Mouse (Mus musculus): ENCODE measurements at regions not wholly inside any gene's neighbourhood (a gene's known extent, or its start where the extent isn't known, plus 50 kb on each side); places are given as distances from the start of the nearest gene placed in this dataset.

DNA sequence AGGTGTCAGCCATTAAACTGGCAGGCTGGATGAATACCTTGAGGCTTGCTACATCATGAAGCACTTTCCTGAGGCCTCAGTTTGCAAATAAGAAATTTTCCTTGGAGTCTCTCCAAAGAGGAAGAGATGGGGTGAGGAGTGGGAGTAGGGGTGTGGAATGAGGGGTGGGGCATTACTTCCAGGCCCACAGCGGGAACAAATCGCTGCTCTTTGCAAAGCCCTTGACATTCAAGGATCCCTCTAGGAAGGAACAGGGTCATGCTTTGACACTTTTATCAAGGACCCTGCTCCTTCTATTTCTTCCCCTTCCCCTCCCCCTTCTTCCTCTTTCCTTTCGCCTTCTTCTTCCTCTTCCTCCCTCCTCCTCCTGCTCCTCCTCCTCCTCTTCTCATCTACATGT, 193.2 kb downstream of the Mex3b start:
- TF ChIP-seq MYOD1 (IDR thresholded peaks at IDR 0.05; ENCODE audit: control insufficient read depth, insufficient read length, low read depth) (no peak), USF1 (IDR thresholded peaks at IDR 0.05; ENCODE audit: low read depth) (no peak), CTCF (IDR thresholded peaks at IDR 0.05; ENCODE audit: control insufficient read depth, insufficient read depth, insufficient read length) (no peak), MAX (IDR thresholded peaks at IDR 0.05) (no peak), MYOG (IDR thresholded peaks at IDR 0.05; ENCODE audit: control insufficient read depth, extremely low read depth, insufficient read length) (no peak), CEBPB (IDR thresholded peaks at IDR 0.05; ENCODE audit: low read depth) (no peak), FOSL1 (IDR thresholded peaks at IDR 0.05; ENCODE audit: insufficient read depth, low read length, poor library complexity, severe bottlenecking) (no peak)
- H3K79me2 ChIP-seq (ENCODE audit: control insufficient read depth, insufficient read depth) = no peaks in the 10 kb centered on the region
- H3K27me3 ChIP-seq (ENCODE audit: control insufficient read depth, insufficient read depth, insufficient read length) = no peaks in the 10 kb centered on the region
- H3K4me3 ChIP-seq (ENCODE audit: insufficient read depth, poor library complexity, severe bottlenecking) = no peak overlapping the region
- H3K36me3 ChIP-seq (ENCODE audit: control insufficient read depth, insufficient read depth) = no peaks in the 10 kb centered on the region
- H3K79me3 ChIP-seq (ENCODE audit: low read depth) = no peaks in the 10 kb centered on the region
- no peak overlapping the region for H3ac ChIP-seq (ENCODE audit: control insufficient read depth, insufficient read length, low read depth)

- Histone ChIP-seq H3K79me3 (ENCODE audit: low read depth) (no peaks in the 10 kb centered on the region), H3K27me3 (ENCODE audit: control insufficient read depth, insufficient read depth, insufficient read length) (no peaks in the 10 kb centered on the region), H3K36me3 (ENCODE audit: control insufficient read depth, insufficient read depth) (no peaks in the 10 kb centered on the region), H3K79me2 (ENCODE audit: control insufficient read depth, insufficient read depth) (no peaks in the 10 kb centered on the region), H3K4me3 (ENCODE audit: insufficient read depth, poor library complexity, severe bottlenecking) (no peak overlapping the region), H3ac (ENCODE audit: control insufficient read depth, insufficient read length, low read depth) (no peak overlapping the region)
- TF ChIP-seq FOSL1 (IDR thresholded peaks at IDR 0.05; ENCODE audit: insufficient read depth, low read length, poor library complexity, severe bottlenecking) = no peak
- TF ChIP-seq MYOG (IDR thresholded peaks at IDR 0.05; ENCODE audit: control insufficient read depth, extremely low read depth, insufficient read length) = no peak
- no peak for TF ChIP-seq MYOD1 (IDR thresholded peaks at IDR 0.05; ENCODE audit: control insufficient read depth, insufficient read length, low read depth)
- no peak for TF ChIP-seq CEBPB (IDR thresholded peaks at IDR 0.05; ENCODE audit: low read depth)
- no peak for TF ChIP-seq CTCF (IDR thresholded peaks at IDR 0.05; ENCODE audit: control insufficient read depth, insufficient read depth, insufficient read length)
- no peak for TF ChIP-seq MAX (IDR thresholded peaks at IDR 0.05)
- TF ChIP-seq USF1 (IDR thresholded peaks at IDR 0.05; ENCODE audit: low read depth) = no peak
Observed at GRCm38 (mm10) chr7:83060733-83061132, 193.6 kb downstream of the Mex3b start.

GRCm38 (mm10) chr7:83061197-83061893, 194.2 kb downstream of the Mex3b start:
- Histone ChIP-seq H3K79me2 (ENCODE audit: control insufficient read depth, insufficient read depth) (no peaks in the 10 kb centered on the region), H3ac (ENCODE audit: control insufficient read depth, insufficient read length, low read depth) (no peak overlapping the region), H3K36me3 (ENCODE audit: control insufficient read depth, insufficient read depth) (no peaks in the 10 kb centered on the region), H3K79me3 (ENCODE audit: low read depth) (no peaks in the 10 kb centered on the region), H3K4me3 (ENCODE audit: insufficient read depth, poor library complexity, severe bottlenecking) (no peak overlapping the region), H3K27me3 (ENCODE audit: control insufficient read depth, insufficient read depth, insufficient read length) (no peaks in the 10 kb centered on the region)
- TF ChIP-seq MYOG (IDR thresholded peaks at IDR 0.05; ENCODE audit: control insufficient read depth, extremely low read depth, insufficient read length) (no peak), USF1 (IDR thresholded peaks at IDR 0.05; ENCODE audit: low read depth) (no peak), MYOD1 (IDR thresholded peaks at IDR 0.05; ENCODE audit: control insufficient read depth, insufficient read length, low read depth) (no peak), FOSL1 (IDR thresholded peaks at IDR 0.05; ENCODE audit: insufficient read depth, low read length, poor library complexity, severe bottlenecking) (no peak), CTCF (IDR thresholded peaks at IDR 0.05; ENCODE audit: control insufficient read depth, insufficient read depth, insufficient read length) (no peak), MAX (IDR thresholded peaks at IDR 0.05) (no peak), CEBPB (IDR thresholded peaks at IDR 0.05; ENCODE audit: low read depth) (no peak)

GRCm38 (mm10) chr7:83061894-83062477, 194.9 kb downstream of the Mex3b start:
- H3K79me3 ChIP-seq (ENCODE audit: low read depth) = no peaks in the 10 kb centered on the region
- no peaks in the 10 kb centered on the region for H3K36me3 ChIP-seq (ENCODE audit: control insufficient read depth, insufficient read depth)
- no peak overlapping the region for H3K4me3 ChIP-seq (ENCODE audit: insufficient read depth, poor library complexity, severe bottlenecking)
- H3K27me3 ChIP-seq (ENCODE audit: control insufficient read depth, insufficient read depth, insufficient read length) = no peaks in the 10 kb centered on the region
- TF ChIP-seq FOSL1 (IDR thresholded peaks at IDR 0.05; ENCODE audit: insufficient read depth, low read length, poor library complexity, severe bottlenecking) (no peak), MYOG (IDR thresholded peaks at IDR 0.05; ENCODE audit: control insufficient read depth, extremely low read depth, insufficient read length) (no peak), MYOD1 (IDR thresholded peaks at IDR 0.05; ENCODE audit: control insufficient read depth, insufficient read length, low read depth) (no peak), MAX (IDR thresholded peaks at IDR 0.05) (no peak), CTCF (IDR thresholded peaks at IDR 0.05; ENCODE audit: control insufficient read depth, insufficient read depth, insufficient read length) (no peak), CEBPB (IDR thresholded peaks at IDR 0.05; ENCODE audit: low read depth) (no peak)
- H3ac ChIP-seq (ENCODE audit: control insufficient read depth, insufficient read length, low read depth) = no peak overlapping the region
- no peaks in the 10 kb centered on the region for H3K79me2 ChIP-seq (ENCODE audit: control insufficient read depth, insufficient read depth)

DNA sequence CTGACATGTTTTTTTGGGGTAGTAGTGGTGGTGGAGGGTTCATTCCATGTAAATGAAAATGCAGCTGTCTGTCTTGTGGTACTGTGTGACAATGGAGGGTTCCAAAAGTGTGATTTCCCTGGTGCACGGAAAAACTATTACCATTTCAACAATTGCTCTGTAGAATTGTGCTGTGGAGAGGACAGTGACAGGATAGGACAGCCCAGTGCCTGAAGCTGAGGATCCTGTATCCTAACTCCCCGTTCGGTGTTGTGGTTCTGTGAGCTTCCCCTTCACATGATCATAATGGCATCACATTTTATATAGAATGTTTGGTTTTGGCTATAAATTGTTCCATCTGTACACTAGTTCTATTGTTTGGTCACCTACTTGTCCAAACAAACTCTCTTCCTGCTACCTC, 196.4 kb downstream of the Mex3b start:
- Histone ChIP-seq H3K27me3 (ENCODE audit: control insufficient read depth, insufficient read depth, insufficient read length) (no peaks in the 10 kb centered on the region), H3ac (ENCODE audit: control insufficient read depth, insufficient read length, low read depth) (no peak overlapping the region), H3K4me3 (ENCODE audit: insufficient read depth, poor library complexity, severe bottlenecking) (no peak overlapping the region), H3K36me3 (ENCODE audit: control insufficient read depth, insufficient read depth) (no peaks in the 10 kb centered on the region), H3K79me2 (ENCODE audit: control insufficient read depth, insufficient read depth) (no peaks in the 10 kb centered on the region), H3K79me3 (ENCODE audit: low read depth) (no peaks in the 10 kb centered on the region)
- TF ChIP-seq USF1 (IDR thresholded peaks at IDR 0.05; ENCODE audit: low read depth) = no peak
- TF ChIP-seq MYOD1 (IDR thresholded peaks at IDR 0.05; ENCODE audit: control insufficient read depth, insufficient read length, low read depth) = no peak
- TF ChIP-seq FOSL1 (IDR thresholded peaks at IDR 0.05; ENCODE audit: insufficient read depth, low read length, poor library complexity, severe bottlenecking) = no peak
- TF ChIP-seq MYOG (IDR thresholded peaks at IDR 0.05; ENCODE audit: control insufficient read depth, extremely low read depth, insufficient read length) = no peak
- no peak for TF ChIP-seq MAX (IDR thresholded peaks at IDR 0.05)
- no peak for TF ChIP-seq CEBPB (IDR thresholded peaks at IDR 0.05; ENCODE audit: low read depth)
- no peak for TF ChIP-seq CTCF (IDR thresholded peaks at IDR 0.05; ENCODE audit: control insufficient read depth, insufficient read depth, insufficient read length)

Data from C2C12 (cell line).